Mouse (Mus musculus) WW6 (cell line): Measurements from ENCODE around the gene Gm16223.

ENCODE experiments used
- DNase-seq: peaks from one replicate; pipeline ENCODE4 v3.0.0-alpha.2; 2013; ENCODE audit warnings: low read depth, low spot score

Gm16223 gene

GRCm38 (mm10) chr5:42067476-42068187 lies at the start of gene Gm16223:
Gene Gm16223, plus strand, starts transcription at chr5:42067960.
- DNase-seq: no peak

- DNase-seq: no peak
Measured at GRCm38 (mm10) chr5:42022029-42022428, 45.7 kb upstream of the Gm16223 start.

GRCm38 (mm10) chr5:42023521-42023920 lies 44.2 kb upstream of the Gm16223 start:
- no peak for DNase-seq

GRCm38 (mm10) chr5:42036388-42037082 lies 31.2 kb upstream of the Gm16223 start:
- peak; percentile 11 for DNase-seq

GRCm38 (mm10) chr5:42054636-42055035 lies 13.1 kb upstream of the Gm16223 start:
- no peak for DNase-seq

- no peak for DNase-seq
Measured at GRCm38 (mm10) chr5:42055151-42055550, 12.6 kb upstream of the Gm16223 start.

- no peak for DNase-seq
Measured at GRCm38 (mm10) chr5:42065090-42065489, 2.7 kb upstream of the Gm16223 start.

- DNase-seq: no peak
Measured at GRCm38 (mm10) chr5:42067075-42067474, 685 bp upstream of the Gm16223 start.

GRCm38 (mm10) chr5:42068188-42068579 lies 424 bp downstream of the Gm16223 start:
- DNase-seq: no peak

- no peak for DNase-seq
Measured at GRCm38 (mm10) chr5:42116586-42117346, 49.0 kb downstream of the Gm16223 start.

- no peak for DNase-seq
Measured at GRCm38 (mm10) chr5:42125562-42125961, 57.8 kb downstream of the Gm16223 start.

- no peak for DNase-seq
Measured at GRCm38 (mm10) chr5:42155626-42156025, 87.9 kb downstream of the Gm16223 start.

- no peak for DNase-seq
Measured at GRCm38 (mm10) chr5:42164731-42165130, 97.0 kb downstream of the Gm16223 start.

- DNase-seq: no peak
Measured at GRCm38 (mm10) chr5:42166311-42166710, 98.6 kb downstream of the Gm16223 start.

GRCm38 (mm10) chr5:42168071-42168470 lies 100.3 kb downstream of the Gm16223 start:
- DNase-seq: no peak

- DNase-seq: no peak
Measured at GRCm38 (mm10) chr5:42168785-42169184, 101.0 kb downstream of the Gm16223 start.

- DNase-seq: no peak
Measured at GRCm38 (mm10) chr5:42174109-42174508, 106.3 kb downstream of the Gm16223 start.

- DNase-seq: no peak
Measured at GRCm38 (mm10) chr5:42175424-42175823, 107.7 kb downstream of the Gm16223 start.

GRCm38 (mm10) chr5:42198493-42198892 lies 130.7 kb downstream of the Gm16223 start:
- no peak for DNase-seq

- no peak for DNase-seq
Measured at GRCm38 (mm10) chr5:42207456-42208122, 139.8 kb downstream of the Gm16223 start.

- DNase-seq: no peak
Measured at GRCm38 (mm10) chr5:42211554-42212338, 144.0 kb downstream of the Gm16223 start.
